Mouse (Mus musculus): Measurements from ENCODE around the gene Cyp26b1. TPM values are rescaled to one million over a fixed set of nuclear protein-coding genes. Genes with fewer than 3 reads are reported as not detected.

The Cyp26b1 gene
- 0.18 and 1.0 TPM in 2 replicates for total RNA-seq (2014; rRNA removed)
- polyA plus RNA-seq (2012; rRNA removed), result 0.22 and 7.5 TPM in 2 replicates

- H3K27me3 ChIP-seq (ENCODE audit: control insufficient read depth, insufficient read depth, low read length), result no peaks in the 10 kb centered on the region
- no peak within 1 kb of the TSS for H3K27ac ChIP-seq (replicated peaks; ENCODE audit: insufficient read depth, low read depth, low read length)
- H3K4me1 ChIP-seq (ENCODE audit: control insufficient read depth, insufficient read depth, low read length), result no peaks in the 10 kb centered on the region
- WGBS, result 94% methylated on average over 10 of the region's 10 CpGs
- no peak within 1 kb of the TSS for H3K4me3 ChIP-seq (ENCODE audit: insufficient read depth, low read depth, low read length)
- no peaks in the 10 kb centered on the region for H3K79me2 ChIP-seq (ENCODE audit: control insufficient read depth, insufficient read depth, low read length)
- H3K9ac ChIP-seq (ENCODE audit: low read depth, low read length), result no peak within 1 kb of the TSS
- TF ChIP-seq POLR2A (IDR thresholded peaks at IDR 0.05; ENCODE audit: extremely low read depth, insufficient read depth, low read length) (no peak), CTCF (IDR thresholded peaks at IDR 0.05; ENCODE audit: low read depth, low read length) (no peak)
- no peaks in the 10 kb centered on the region for H3K36me3 ChIP-seq (ENCODE audit: control insufficient read depth, insufficient read depth, low read length)
- DNase-seq (ENCODE audit: extremely low read depth, low read depth, low spot score), result no peak
These were observed at the start of gene Cyp26b1 for GRCm38 (mm10) chr6:84593693-84594092. TSS of gene Cyp26b1 (minus strand) at chr6:84593908.

- TF ChIP-seq POLR2A (IDR thresholded peaks at IDR 0.05; ENCODE audit: extremely low read depth, insufficient read depth, low read length) (no peak), CTCF (IDR thresholded peaks at IDR 0.05; ENCODE audit: low read depth, low read length) (no peak)
- no peaks in the 10 kb centered on the region for H3K27me3 ChIP-seq (ENCODE audit: control insufficient read depth, insufficient read depth, low read length)
- H3K4me3 ChIP-seq (ENCODE audit: insufficient read depth, low read depth, low read length), result no peak overlapping the region
- DNase-seq (ENCODE audit: extremely low read depth, low read depth, low spot score), result no peak
- 45% methylated on average over 4 of the region's 4 CpGs for WGBS
- H3K9ac ChIP-seq (ENCODE audit: low read depth, low read length), result no peak overlapping the region
- no peaks in the 10 kb centered on the region for H3K79me2 ChIP-seq (ENCODE audit: control insufficient read depth, insufficient read depth, low read length)
- peak overlapping the region; percentile 71; the same call in 1 of the 2 replicates for H3K27ac ChIP-seq (replicated peaks; ENCODE audit: insufficient read depth, low read depth, low read length)
- H3K36me3 ChIP-seq (ENCODE audit: control insufficient read depth, insufficient read depth, low read length), result no peaks in the 10 kb centered on the region
- peaks cover 12% of the 10 kb centered on the region for H3K4me1 ChIP-seq (ENCODE audit: control insufficient read depth, insufficient read depth, low read length)
These were observed 47.3 kb upstream of the Cyp26b1 start for GRCm38 (mm10) chr6:84641062-84641431.

DNA sequence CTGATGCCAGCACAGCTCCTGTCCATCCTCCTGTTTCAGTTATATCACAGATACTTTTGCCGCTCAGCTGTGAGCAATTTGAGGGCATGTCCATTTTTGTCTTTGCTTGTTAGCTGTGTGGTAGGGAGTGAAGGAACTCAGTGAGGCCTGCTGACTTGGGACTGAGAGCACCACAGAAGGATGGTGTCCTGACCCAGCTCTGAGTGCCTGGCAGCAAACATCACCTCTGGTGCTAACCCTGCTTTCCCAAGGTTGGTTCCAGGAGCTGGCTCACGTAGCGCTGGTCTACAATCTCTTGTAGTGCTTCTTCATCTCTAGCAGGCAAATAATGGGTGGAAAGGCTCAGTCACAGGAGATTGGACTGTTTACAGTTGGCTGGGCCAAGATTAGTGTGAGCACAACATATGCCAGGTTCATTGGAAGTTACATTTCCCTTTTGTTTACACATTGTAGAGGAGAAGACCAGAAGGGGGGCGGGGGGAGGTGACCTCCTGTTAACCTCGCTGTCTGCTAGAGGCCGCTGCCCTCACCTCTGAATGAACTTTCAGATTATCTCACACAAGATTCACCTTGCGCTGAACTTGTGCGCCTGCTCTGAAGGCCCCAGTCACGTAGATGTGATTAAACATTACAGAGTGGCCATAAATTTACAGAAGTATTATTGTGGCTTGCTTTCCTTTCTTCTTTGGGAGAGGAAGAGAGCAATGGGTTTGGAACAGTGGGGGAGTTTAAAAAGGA, 46.8 kb upstream of the Cyp26b1 start:
- H3K27ac ChIP-seq (replicated peaks; ENCODE audit: insufficient read depth, low read depth, low read length), result peak overlapping the region; percentile 69

GRCm38 (mm10) chr6:84638206-84638605, 44.5 kb upstream of the Cyp26b1 start:
- Histone ChIP-seq H3K27ac (replicated peaks; ENCODE audit: insufficient read depth, low read depth, low read length) (no peak overlapping the region), H3K27me3 (ENCODE audit: control insufficient read depth, insufficient read depth, low read length) (no peaks in the 10 kb centered on the region), H3K4me1 (ENCODE audit: control insufficient read depth, insufficient read depth, low read length) (peaks cover 12% of the 10 kb centered on the region), H3K79me2 (ENCODE audit: control insufficient read depth, insufficient read depth, low read length) (no peaks in the 10 kb centered on the region), H3K4me3 (ENCODE audit: insufficient read depth, low read depth, low read length) (no peak overlapping the region), H3K36me3 (ENCODE audit: control insufficient read depth, insufficient read depth, low read length) (no peaks in the 10 kb centered on the region), H3K9ac (ENCODE audit: low read depth, low read length) (no peak overlapping the region)
- DNase-seq (ENCODE audit: extremely low read depth, low read depth, low spot score), result peak; percentile 46
- TF ChIP-seq CTCF (IDR thresholded peaks at IDR 0.05; ENCODE audit: low read depth, low read length) (no peak), POLR2A (IDR thresholded peaks at IDR 0.05; ENCODE audit: extremely low read depth, insufficient read depth, low read length) (no peak)

More for the DNA sequence above, 46.8 kb upstream of the Cyp26b1 start:
- TF ChIP-seq CTCF (IDR thresholded peaks at IDR 0.05; ENCODE audit: low read depth, low read length) (no peak), POLR2A (IDR thresholded peaks at IDR 0.05; ENCODE audit: extremely low read depth, insufficient read depth, low read length) (no peak)
- Histone ChIP-seq H3K4me1 (ENCODE audit: control insufficient read depth, insufficient read depth, low read length) (peaks cover 12% of the 10 kb centered on the region), H3K4me3 (ENCODE audit: insufficient read depth, low read depth, low read length) (no peak overlapping the region), H3K36me3 (ENCODE audit: control insufficient read depth, insufficient read depth, low read length) (no peaks in the 10 kb centered on the region), H3K79me2 (ENCODE audit: control insufficient read depth, insufficient read depth, low read length) (no peaks in the 10 kb centered on the region), H3K9ac (ENCODE audit: low read depth, low read length) (no peak overlapping the region), H3K27me3 (ENCODE audit: control insufficient read depth, insufficient read depth, low read length) (no peaks in the 10 kb centered on the region)
- WGBS, result 7% methylated on average over 9 of the region's 9 CpGs
- peak; percentile 92 for DNase-seq (ENCODE audit: extremely low read depth, low read depth, low spot score)

- no peak overlapping the region for H3K9ac ChIP-seq (ENCODE audit: low read depth, low read length)
- DNase-seq (ENCODE audit: extremely low read depth, low read depth, low spot score), result no peak
- no peak overlapping the region for H3K27ac ChIP-seq (replicated peaks; ENCODE audit: insufficient read depth, low read depth, low read length)
- H3K4me1 ChIP-seq (ENCODE audit: control insufficient read depth, insufficient read depth, low read length), result peaks cover 4% of the 10 kb centered on the region; the same call in 1 of the 2 replicates
- no peak for TF ChIP-seq POLR2A (IDR thresholded peaks at IDR 0.05; ENCODE audit: extremely low read depth, insufficient read depth, low read length)
- no peak for TF ChIP-seq CTCF (IDR thresholded peaks at IDR 0.05; ENCODE audit: low read depth, low read length)
- no peaks in the 10 kb centered on the region for H3K27me3 ChIP-seq (ENCODE audit: control insufficient read depth, insufficient read depth, low read length)
- 86% methylated on average over 2 of the region's 2 CpGs for WGBS
- no peaks in the 10 kb centered on the region for H3K36me3 ChIP-seq (ENCODE audit: control insufficient read depth, insufficient read depth, low read length)
- no peak overlapping the region for H3K4me3 ChIP-seq (ENCODE audit: insufficient read depth, low read depth, low read length)
- no peaks in the 10 kb centered on the region for H3K79me2 ChIP-seq (ENCODE audit: control insufficient read depth, insufficient read depth, low read length)
These were observed 37.9 kb upstream of the Cyp26b1 start for GRCm38 (mm10) chr6:84631588-84631987.

DNA sequence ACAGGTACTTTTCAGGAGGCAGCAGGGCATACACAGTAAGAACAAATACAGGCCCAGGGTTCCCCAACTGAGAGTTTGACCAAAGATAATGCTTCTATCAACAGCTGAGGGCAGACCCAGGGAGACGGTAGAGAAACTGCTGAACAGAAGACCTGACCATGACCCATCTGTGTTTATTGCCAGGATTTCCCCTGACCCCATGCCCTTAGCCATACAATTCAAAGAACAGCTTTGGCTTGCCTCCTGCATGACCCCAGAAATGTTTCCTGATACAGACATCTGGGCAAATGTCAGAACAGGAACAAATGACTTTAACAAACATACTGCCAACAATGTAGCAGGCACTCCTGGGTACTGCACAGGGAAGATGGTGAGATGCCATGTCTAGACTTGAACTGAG, 36.6 kb upstream of the Cyp26b1 start:
- Histone ChIP-seq H3K4me3 (ENCODE audit: insufficient read depth, low read depth, low read length) (no peak overlapping the region), H3K27me3 (ENCODE audit: control insufficient read depth, insufficient read depth, low read length) (no peaks in the 10 kb centered on the region), H3K4me1 (ENCODE audit: control insufficient read depth, insufficient read depth, low read length) (peaks cover 4% of the 10 kb centered on the region; the same call in 1 of the 2 replicates), H3K27ac (replicated peaks; ENCODE audit: insufficient read depth, low read depth, low read length) (no peak overlapping the region; the same call in 1 of the 2 replicates), H3K9ac (ENCODE audit: low read depth, low read length) (no peak overlapping the region), H3K79me2 (ENCODE audit: control insufficient read depth, insufficient read depth, low read length) (no peaks in the 10 kb centered on the region), H3K36me3 (ENCODE audit: control insufficient read depth, insufficient read depth, low read length) (no peaks in the 10 kb centered on the region)
- peak; percentile 38 for DNase-seq (ENCODE audit: extremely low read depth, low read depth, low spot score)
- WGBS, result 5% methylated on average over 1 of the region's 1 CpGs
- TF ChIP-seq POLR2A (IDR thresholded peaks at IDR 0.05; ENCODE audit: extremely low read depth, insufficient read depth, low read length) (no peak), CTCF (IDR thresholded peaks at IDR 0.05; ENCODE audit: low read depth, low read length) (no peak)

Data from liver, adult 2 months (tissue).